Mouse (Mus musculus): ENCODE measurements around the gene Stx6.
"Not testable (repeated sequence)": the region's sequence is repeated elsewhere in the genome, so short reads cannot be mapped to it uniquely, and the experiment has no call there.

Stx6 gene

DNA sequence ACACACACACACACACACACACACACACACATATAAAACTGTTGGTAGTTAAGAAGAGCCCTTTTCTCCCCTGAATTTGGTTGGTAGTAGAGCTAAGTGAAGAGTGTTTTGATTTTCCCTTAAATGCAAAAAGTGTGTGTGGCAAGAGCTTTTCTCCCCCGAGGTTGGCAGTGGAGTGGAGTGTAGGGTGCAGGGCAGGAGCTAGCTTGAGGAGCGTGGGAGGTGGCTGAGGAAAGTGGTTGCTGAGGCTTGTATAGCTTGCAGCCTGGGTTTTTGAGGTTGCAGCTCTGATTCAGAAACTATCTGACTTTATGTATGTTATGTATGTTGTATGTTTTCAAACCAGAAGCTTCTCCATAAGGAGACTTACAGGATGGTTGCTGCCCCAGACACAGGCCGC, 8.9 kb downstream of the Stx6 start:
- no peak for DNase-seq (ENCODE audit: low spot score)

DNA sequence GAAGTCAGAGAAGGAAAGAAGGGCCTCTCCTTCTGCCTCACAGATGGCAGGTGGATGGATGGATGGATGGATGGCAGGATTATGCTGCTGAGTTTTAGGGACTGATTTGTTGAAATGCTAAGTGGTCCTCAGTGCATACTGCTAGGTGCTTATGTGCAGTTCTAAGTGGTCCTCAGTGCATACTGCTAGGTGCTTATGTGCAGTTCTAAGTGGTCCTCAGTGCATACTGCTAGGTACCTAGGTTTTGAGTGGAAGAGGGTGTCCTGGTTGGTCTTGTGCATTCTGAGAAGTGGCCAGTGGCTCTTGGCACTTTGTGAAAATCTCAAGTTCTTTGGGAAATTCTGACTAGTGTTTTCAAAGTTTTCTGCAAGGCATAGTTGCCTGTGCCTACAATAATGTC, 11.4 kb downstream of the Stx6 start:
- DNase-seq (ENCODE audit: low spot score): no peak

DNA sequence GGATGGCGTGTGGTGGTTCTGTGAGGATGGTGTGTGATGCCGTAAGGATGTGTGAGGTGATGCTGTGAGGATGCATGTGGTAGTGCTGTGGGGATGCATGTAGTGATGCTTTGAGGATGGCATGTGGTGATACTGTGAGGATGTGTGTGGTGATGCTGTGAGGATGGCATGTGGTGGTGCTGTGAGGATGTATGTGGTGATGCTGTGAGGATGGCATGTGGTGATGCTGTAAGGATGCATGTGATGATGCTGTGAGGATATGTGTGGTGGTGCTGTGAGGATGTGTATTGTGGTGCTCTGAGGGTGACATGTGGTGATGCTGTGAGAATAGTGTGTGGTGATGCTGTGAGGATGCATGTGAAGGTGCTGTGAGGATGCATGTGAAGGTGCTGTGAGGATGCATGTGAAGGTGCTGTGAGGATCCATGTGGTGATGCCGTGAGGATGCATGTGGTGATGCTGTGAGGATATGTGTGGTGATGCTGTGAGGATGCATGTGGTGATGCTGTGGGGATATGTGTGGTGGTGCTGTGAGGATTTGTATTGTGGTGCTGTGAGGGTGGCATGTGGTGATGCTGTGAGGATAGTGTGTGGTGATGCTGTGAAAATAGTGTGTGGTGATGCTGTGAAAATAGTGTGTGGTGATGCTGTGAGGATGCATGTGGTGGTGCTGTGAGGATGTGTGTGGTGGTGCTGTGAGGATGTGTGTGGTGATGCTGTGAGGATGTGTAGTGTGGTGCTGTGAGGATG, 14.6 kb downstream of the Stx6 start:
- DNase-seq (ENCODE audit: low spot score): no peak

DNA sequence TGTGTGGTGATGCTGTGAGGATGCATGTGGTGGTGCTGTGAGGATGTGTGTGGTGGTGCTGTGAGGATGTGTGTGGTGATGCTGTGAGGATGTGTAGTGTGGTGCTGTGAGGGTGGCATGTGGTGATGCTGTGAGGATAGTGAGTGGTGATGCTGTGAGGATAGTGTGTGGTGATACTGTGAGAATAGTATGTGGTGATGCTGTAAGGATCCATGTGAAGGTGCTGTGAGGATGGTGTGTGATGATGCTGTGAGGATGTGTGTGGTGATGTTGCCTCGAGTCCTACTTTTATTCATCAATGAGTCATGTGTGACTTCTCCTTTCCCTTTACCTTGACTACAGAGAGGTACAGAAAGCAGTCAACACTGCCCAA, 15.1 kb downstream of the Stx6 start:
- DNase-seq (ENCODE audit: low spot score): not testable (repeated sequence)

DNA sequence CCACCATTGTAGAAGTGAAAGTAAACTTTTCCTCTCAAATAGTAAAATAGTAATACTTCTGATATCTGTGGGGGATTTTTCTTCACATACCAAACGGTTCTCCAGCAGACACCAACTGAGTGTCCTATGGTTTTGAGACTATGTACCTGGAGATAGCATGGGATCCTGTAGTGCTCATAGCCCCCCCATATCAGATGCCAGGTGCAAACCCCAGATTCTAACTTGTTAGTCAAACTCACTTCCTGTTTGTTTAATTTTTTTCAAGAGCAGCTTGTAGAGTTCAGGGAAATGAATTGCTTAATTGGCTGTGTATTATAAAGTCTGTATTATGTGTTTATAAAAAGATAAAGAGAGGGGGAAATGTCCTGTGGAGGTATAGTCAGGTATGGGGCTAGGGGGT, 15.9 kb downstream of the Stx6 start:
- DNase-seq (ENCODE audit: low spot score): no peak

DNA sequence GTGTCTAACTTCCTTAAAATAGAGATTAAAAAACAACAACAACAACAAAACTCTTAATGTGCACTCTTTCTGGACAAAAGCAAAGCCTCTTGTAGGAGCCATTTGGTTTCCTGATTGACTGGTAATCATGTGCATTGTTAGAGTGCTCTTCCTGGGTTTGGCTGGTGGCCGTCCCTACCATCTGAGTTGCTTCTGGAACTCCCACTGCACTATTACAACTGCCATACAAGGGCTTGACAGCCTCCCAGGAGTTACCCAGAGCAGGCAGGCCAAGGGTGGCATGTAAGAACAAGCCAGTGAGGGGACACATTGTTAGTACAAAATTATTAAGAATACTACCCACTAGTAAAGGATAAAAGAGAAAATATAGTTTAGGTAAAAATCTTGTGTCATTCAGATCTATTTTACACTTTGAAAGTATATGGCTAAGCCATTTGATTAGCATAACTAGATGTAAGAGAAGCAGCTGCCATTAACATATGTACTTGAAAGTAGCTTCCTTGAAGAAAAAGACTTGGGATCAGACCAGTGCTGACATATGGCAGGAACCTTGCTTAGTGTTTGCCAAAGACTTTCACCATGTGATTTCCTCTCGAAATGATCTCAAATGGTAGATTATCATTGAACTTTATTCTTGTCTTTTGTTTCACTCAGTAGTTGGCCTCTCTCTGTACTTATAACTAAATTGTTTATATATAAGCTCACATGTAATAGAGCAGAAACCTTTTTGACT, 19.8 kb downstream of the Stx6 start:
- DNase-seq (ENCODE audit: low spot score): no peak

DNA sequence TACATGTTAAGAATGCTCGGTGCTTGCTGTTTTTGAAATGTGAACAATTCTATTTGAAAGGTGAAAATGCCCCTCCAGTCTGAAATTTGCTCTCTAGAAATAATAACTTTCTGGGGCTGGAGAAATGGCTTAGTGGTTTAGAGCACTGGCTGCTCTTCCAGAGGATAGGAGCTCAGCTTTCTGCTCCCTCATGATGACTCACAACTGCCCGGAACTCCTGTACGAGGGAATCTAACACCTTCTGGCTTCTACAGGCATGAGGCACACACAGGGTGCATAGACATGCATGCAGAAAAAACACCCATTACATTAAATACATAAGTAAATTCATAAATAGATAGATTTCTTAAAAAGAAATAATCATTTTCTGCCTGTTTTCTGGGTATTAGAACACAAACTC, 25.7 kb downstream of the Stx6 start:
- no peak for DNase-seq (ENCODE audit: low spot score)

DNA sequence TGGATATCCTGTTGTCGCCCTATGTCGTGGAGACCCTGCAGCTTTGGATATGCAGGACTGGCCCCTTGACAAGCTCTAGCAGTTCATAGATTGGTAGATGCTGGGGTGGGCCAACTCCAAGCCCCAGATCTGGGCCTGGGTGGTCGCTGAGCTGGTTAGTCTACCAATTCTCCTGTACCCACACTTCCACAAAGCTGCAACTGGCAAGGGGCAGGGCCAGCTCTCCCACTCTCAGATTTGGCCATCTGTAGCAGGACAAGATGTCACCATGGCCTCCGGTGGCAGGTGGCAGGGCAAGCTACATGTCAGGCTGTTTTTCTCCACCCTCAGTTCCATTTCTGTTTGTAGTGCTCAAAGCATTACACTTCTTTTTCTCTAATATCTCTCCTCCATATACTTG, 30.1 kb downstream of the Stx6 start:
- DNase-seq (ENCODE audit: low spot score): no peak

DNA sequence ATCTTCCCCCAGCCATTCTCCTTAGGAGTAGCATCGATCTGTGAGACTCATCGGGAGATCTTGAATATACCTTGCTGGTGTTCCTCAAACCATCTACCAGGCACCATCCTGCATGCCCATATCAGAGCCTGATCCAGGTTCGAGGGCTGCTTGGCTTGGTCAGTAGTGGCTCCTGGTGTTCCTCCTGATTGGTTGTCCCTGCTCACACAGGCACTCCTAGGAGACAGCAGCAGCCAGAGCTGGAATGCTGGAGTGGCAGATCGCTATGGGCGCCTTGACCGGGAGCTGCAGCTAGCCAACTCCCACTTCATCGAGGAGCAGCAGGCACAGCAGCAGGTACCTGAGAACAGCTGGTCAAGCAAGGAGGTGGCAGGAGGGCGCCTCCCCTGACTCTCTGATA, 32.7 kb downstream of the Stx6 start:
- no peak for DNase-seq (ENCODE audit: low spot score)

DNA sequence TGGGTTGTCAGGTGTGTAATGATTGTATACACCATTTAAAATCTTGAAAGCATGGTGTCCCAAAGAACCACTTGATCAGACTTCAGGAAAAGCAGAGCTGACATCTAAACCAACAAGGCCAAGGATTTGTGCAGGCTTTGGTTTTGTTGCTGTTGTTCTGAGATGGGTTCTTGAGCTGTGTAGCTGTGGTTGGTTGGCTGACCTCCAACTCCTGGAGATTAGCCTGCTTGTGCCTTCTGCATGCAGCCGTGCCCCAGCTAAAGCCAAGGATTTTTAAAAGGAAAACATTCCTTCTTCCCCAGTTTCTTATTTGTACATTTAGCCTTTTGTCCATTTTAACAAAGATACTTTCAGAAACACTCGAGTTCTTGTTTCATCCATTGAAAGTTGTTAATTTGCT, 33.2 kb downstream of the Stx6 start:
- peak; percentile 76 for DNase-seq (ENCODE audit: low spot score)

DNA sequence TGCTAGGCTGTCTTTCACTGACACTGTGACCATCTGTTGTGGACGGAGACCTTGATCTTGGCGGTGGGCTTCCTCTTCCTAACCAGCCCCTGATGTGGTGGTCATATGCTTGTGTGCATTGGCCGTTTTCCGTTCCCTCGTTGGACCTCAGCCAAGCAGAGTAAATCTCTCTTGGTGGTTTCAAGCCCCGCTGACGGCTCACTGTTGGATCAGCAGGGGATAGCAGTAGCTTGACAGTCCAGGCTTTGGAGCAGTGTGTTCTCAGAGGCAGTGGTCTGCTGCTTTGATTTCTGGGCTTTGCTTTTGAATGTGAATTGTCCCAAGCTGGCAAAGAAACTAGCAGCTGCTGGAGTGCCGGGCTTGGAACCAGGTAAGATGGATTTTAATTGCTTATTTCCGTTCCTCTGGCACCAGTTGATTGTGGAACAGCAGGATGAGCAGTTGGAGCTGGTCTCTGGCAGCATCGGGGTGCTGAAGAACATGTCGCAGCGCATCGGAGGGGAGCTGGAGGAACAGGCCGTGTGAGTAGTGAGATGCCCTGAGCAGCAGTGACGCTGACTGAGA, 34.4 kb downstream of the Stx6 start:
- DNase-seq (ENCODE audit: low spot score): peak; percentile 65

DNA sequence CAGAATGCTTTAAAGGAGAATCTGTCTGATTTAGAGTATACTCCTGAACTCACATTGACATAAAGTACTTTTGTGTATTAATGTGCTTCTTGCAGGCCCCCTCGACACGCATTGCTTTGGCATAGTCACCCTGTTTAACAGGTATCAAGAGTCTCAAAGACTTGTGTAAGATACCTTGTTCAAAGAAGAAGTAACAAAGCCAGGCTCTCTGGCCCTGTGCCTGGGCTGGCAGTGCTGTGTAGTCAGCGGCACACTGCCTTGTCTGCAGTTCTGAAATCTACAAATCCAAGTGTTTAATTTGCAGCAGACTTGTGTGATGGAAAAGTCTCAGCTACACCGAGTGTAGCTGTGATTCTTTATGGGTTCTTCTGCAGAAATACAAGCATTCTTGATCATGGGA, 38.2 kb downstream of the Stx6 start:
- DNase-seq (ENCODE audit: low spot score): peak; percentile 55

DNA sequence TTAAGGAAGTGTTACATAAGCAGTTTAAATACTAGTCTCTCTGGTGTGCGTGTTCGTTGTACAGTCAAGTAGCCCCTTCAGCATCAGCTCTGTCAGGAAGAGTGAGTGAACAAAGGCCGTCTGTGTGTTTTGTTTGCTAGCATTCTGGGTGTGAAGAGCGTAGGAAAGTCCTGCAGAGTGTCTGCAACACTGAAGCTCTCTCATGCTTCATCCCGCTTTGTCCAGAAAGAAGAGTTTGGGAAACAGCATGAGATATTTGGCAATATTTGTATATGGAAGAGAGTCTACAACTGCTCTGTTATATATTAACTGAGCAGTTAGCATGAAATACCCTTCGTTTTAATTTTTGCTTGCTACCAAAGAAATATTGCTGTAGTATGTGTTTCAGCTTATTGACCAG, 41.0 kb downstream of the Stx6 start:
- no peak for DNase-seq (ENCODE audit: low spot score)

DNA sequence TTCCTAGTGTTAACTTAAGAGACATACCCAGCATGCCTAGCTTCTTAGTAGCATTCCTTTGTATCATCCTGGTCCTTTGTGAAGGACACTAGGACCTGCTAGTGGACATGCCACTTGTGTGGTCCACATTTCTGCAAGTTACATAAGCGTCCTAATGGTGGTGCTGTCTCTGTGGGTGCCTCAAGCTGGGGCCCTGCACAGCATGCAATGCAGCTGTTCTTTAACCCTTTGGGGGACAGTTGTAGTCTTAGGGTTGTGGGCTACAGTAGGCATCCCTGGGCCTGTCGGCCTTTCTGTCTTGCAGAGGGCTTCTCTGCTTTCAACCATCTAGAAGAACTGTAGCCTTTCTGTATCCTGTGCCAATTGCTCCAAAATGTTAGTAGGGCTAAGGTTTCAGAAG, 42.5 kb downstream of the Stx6 start:
- DNase-seq (ENCODE audit: low spot score): no peak

DNA sequence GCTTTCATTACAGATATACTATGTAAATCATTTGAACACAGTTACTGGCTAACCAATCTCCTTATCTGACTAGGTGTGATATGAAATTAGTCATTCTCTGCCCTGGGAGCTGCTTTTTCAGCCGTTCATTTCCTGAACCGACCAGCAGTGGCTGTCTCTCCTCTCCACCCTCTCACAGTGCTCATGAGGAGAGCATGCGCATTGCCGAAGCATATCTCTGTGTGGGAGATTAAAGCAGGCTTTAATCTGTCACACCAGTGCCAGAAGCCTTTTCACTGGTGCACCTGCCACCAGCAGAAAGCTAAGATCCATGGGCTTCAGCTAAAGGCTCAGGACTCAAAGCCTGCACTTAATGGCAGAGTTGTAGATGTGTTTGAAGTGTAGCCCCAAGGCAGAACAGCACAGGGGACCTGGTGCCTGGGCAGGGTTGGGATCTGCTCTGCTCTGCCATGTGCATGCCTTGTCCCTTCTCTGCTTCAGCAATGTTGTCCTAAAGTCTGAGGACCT, 42.9 kb downstream of the Stx6 start:
- no peak for DNase-seq (ENCODE audit: low spot score)

DNA sequence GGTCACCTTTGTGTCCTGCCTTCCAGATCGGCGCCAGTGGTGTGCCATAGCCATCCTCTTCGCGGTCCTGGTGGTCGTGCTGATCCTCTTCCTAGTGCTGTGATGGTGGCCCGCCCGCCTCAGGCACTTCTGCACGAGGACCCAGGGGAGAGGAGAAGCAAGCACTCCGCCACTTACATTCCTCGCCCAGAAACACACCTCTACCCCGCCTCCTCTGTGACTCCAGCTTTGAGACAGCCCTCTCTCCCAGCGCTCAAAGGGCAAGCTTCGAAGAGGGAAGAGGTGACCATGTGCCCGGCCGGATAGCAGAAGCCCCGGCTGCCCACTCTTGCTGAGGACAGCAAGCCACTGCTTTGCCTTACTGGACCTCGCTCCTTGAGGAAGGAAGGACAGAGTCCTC, 43.4 kb downstream of the Stx6 start:
- DNase-seq (ENCODE audit: low spot score): no peak

DNA sequence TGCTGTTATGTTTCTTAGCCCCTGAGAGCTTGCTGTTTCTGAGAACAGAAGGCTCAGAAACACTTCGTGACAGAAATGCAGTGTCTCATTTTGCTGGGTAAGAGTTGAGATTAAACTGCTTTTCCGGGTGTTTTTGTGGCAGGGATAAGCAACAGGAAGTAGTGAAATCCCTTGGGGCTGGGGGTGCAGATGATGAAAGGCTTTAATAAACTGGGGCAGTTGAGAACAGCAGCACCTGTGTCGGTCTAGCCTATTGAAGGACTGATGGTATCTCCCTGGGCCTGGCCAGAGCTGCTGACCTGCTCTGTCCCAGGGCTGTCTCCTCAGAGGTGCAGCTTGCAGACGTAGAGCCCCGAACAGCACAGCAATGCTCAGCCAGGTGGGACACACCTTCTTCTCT, 44.0 kb downstream of the Stx6 start:
- DNase-seq (ENCODE audit: low spot score): no peak

DNA sequence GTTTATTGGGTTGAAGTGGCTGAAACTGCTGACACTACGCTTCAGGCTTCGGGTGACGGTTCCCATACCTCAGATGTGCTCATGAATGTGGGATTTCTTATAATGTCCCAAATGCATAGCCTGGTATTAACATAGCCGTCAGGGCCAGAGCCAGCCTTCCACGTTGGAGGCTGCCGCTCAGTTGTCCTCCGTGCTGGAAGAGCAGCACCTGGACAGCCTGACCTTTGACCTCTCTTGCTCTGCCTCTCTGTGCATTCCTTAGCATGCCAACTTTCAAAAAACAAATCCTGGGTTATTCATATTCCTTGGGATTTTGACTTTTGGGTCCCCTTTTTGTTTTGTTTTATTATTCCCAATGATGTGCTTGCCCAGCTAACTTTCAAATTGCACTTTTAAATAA, 44.6 kb downstream of the Stx6 start:
- no peak for DNase-seq (ENCODE audit: low spot score)

DNA sequence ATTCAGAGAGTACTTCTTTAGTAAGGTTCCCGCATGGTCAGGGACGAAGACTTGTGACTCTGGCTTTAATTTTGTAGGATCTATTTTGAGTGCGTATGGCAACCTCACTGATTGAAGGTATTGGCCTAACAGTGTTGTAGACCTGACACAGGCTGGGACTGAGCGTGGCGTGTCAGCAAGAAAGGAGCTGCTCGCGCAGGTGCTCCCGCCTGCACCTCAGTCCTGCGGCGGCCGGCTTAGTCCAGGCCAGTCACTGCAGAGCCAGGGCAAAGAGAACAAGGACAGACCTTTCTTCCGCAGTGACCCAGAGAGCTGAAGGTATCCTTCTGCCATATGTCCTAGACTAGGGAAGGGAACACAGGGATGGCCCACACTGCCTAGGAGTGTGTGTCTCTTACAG, 45.4 kb downstream of the Stx6 start:
- DNase-seq (ENCODE audit: low spot score): no peak

DNA sequence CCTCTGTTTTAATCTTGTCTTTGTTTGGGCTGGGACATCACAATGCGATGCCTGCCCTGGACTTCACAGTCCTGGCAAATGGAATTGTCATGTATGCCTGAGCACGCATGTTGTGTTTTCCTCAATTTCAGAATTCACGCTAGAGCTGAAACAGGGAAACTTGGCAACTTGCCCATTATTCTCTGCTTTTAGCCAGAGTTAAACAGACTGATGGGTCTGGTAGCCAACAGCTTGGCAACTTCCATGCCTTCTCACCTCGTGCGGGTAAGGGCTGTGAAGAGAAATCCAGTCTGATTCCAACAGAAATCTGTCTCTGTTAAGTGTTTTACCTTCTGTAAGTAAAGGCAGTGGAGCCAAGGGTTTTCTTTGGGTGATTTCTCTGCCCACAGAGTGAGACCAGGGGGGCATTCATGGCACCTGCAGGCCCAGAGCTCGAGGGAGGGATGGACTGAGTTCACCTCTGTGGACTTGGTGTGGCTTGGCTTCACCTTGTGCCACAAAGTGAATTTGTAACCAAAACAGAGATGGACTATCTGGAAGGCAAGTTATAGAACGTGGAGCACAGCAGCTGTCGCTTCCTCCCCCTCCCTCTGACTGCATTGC, 46.1 kb downstream of the Stx6 start:
- DNase-seq (ENCODE audit: low spot score): no peak

DNA sequence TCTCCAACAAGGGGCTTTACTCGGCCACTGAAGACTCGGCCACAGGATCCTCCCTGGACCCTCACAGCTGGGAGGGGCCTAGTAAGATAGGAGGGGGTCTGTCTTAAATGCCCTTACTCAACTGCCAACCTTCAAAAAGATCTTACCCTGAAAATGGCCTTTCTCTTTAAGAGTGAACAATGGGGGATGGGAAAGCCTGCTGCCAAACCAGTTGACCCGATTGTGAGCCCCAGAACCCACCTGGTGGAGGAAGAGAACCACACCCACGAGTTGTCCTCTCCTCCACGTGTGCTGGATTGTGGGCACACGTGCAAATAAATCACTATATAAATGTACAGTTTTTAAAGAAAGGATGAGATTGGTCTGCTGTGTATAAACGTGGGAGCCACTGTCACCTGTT, 46.8 kb downstream of the Stx6 start:
- no peak for DNase-seq (ENCODE audit: low spot score)

DNA sequence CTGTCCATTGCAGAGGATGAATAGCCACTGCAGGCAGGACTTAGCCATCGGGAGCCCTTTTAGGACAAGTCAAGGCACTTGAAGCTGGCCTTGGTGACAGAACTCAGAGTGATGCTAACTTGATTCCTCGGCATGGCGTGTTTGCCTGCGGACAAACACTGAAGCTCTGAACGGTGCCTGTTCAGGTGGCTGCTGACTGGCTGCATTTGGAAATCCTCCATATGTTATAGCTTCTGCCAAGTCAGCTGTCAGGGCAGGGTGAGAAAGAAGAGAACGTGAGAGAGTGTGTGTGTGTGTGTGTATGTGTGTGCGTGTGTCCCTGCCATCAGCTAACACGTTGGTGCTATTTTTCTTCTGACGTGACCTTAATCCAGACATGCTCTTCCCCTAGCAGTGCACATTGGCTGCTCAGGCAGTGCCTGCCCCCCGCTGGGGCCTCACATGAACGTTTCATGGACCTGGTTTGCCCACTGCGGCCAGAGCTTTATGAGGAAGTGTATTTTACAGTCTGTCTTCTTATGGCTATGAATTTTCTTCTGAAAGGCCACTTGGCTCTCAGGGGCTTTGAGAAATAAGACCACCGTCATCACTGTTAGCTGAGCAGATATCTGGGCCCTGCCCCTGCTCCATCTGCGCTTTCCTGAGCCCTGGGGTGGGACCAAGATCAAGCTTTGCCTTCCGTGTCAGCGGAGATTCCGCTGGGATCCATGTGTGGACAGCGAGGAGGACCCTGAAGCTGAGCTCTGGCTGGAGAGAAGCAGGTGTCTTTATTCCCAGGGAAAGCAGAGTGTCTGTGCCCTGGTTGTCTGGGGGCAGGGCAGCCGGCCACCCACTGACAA, 47.5 kb downstream of the Stx6 start:
- peak; percentile 47 for DNase-seq (ENCODE audit: low spot score)

Data from testis, postnatal 10 days (tissue).